Mouse (Mus musculus): Measurements from ENCODE around the gene Brd3os. TPM values are rescaled to one million over a fixed set of nuclear protein-coding genes. Genes with fewer than 3 reads are reported as not detected.

The Brd3os gene
- total and polyA plus RNA-seq, 2 experiments from 2014 or later = 30.9 to 39.7 TPM

DNA sequence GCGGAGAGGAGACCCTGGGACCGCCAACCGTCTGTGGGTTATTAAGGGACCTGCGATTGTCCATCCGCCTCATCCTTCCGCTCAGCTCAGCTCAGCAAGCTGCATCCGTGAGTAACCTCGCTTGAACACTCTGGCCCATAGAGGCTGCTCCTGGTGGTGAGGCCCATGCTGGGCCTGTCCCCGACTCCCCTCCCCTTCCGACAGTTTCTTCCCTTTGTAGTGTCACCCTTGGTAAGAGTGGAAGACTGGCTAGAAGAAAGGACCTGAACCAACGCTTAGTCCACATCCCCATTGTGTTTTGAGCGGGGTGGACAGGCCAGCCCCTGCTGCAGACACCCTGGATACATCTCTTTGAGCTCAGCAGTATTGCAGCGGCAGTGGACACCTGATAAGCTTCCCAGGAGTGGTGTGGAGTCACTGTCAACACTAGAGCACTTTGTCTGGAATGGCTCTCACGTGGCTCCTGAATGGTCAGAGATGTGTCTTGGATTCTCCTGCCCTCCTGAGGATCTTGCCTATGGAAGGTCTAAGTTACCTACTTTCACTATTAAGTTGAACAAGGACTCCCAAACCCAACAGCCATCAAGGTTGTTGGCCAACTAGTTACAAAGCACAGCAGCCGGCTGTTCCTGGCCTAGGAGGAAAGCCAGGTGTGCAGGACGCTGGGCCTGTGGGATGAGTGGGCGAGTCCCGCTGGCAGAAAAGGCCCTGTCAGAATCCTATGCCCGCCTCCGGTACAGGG lies 755 bp downstream of the Brd3os start:
- Histone ChIP-seq H3K4me3 (ENCODE audit: low read length) (peak overlapping the region; percentile 69), H3K27ac (peak overlapping the region; percentile 82), H3K36me3 (ENCODE audit: insufficient read depth, low read length) (peaks cover 15% of the 10 kb centered on the region), H3K9ac (replicated peaks; ENCODE audit: low read length) (peak overlapping the region; percentile 80), H3K9me3 (ENCODE audit: low read length) (no peaks in the 10 kb centered on the region), H3K4me2 (ENCODE audit: low read depth, low read length) (peak overlapping the region; percentile 81), H3K27me3 (ENCODE audit: insufficient read depth, low read length) (no peaks in the 10 kb centered on the region), H3K4me1 (ENCODE audit: insufficient read depth, low read length) (peaks cover 14% of the 10 kb centered on the region; the same call in 1 of the 2 replicates)
- TF ChIP-seq CTCF (IDR thresholded peaks at IDR 0.05; ENCODE audit: low read depth) = 0 out of 2 replicates have a peak, but pooled peaks have one; percentile 4
- WGBS = 32% methylated on average over 20 of the region's 20 CpGs
- peak; percentile 52 for ATAC-seq
- DNase-seq (ENCODE audit: low spot score) = no peak

DNA sequence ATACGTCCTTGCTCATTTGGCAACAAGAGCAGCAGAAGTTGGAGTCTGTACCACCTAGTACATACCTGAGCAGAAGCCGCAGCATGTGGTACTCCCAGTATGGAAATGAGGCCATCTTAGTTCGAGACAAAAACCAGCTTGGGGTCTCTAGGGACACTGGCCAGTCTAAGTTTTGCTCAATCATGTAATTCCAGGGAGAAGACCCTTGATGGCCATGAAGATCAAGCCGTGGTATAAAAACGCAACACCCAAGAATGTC lies 1.3 kb downstream of the Brd3os start:
- no peak overlapping the region for H3K27ac ChIP-seq
- H3K4me2 ChIP-seq (ENCODE audit: low read depth, low read length) = peak overlapping the region; percentile 81
- 0 out of 2 replicates have a peak overlapping the region, but pooled peaks have one; percentile 80 for H3K9ac ChIP-seq (replicated peaks; ENCODE audit: low read length)
- no peak for DNase-seq (ENCODE audit: low spot score)
- peaks cover 20% of the 10 kb centered on the region for H3K36me3 ChIP-seq (ENCODE audit: insufficient read depth, low read length)
- H3K9me3 ChIP-seq (ENCODE audit: low read length) = no peaks in the 10 kb centered on the region
- no peaks in the 10 kb centered on the region for H3K27me3 ChIP-seq (ENCODE audit: insufficient read depth, low read length)
- no peak for TF ChIP-seq CTCF (IDR thresholded peaks at IDR 0.05; ENCODE audit: low read depth)
- WGBS = 71% methylated on average over 5 of the region's 5 CpGs
- H3K4me1 ChIP-seq (ENCODE audit: insufficient read depth, low read length) = peaks cover 14% of the 10 kb centered on the region; the same call in 1 of the 2 replicates
- ATAC-seq = no peak
- H3K4me3 ChIP-seq (ENCODE audit: low read length) = peak overlapping the region; percentile 69

- ATAC-seq = no peak
- no peak for DNase-seq (ENCODE audit: low spot score)
- no peak overlapping the region for H3K9ac ChIP-seq (replicated peaks; ENCODE audit: low read length)
- H3K4me2 ChIP-seq (ENCODE audit: low read depth, low read length) = no peak overlapping the region
- H3K27ac ChIP-seq = no peak overlapping the region
- peaks cover 14% of the 10 kb centered on the region; the same call in 1 of the 2 replicates for H3K4me1 ChIP-seq (ENCODE audit: insufficient read depth, low read length)
- no peaks in the 10 kb centered on the region for H3K9me3 ChIP-seq (ENCODE audit: low read length)
- 89% methylated on average over 3 of the region's 3 CpGs for WGBS
- H3K27me3 ChIP-seq (ENCODE audit: insufficient read depth, low read length) = no peaks in the 10 kb centered on the region
- no peak for TF ChIP-seq CTCF (IDR thresholded peaks at IDR 0.05; ENCODE audit: low read depth)
- H3K4me3 ChIP-seq (ENCODE audit: low read length) = no peak overlapping the region
- peaks cover 44% of the 10 kb centered on the region for H3K36me3 ChIP-seq (ENCODE audit: insufficient read depth, low read length)
Observed at GRCm38 (mm10) chr2:27445910-27446309, 3.8 kb downstream of the Brd3os start.

GRCm38 (mm10) chr2:27446812-27447211 lies 4.7 kb downstream of the Brd3os start:
- Histone ChIP-seq H3K4me3 (ENCODE audit: low read length) (no peak overlapping the region), H3K36me3 (ENCODE audit: insufficient read depth, low read length) (peaks cover 50% of the 10 kb centered on the region), H3K27me3 (ENCODE audit: insufficient read depth, low read length) (no peaks in the 10 kb centered on the region), H3K9me3 (ENCODE audit: low read length) (no peaks in the 10 kb centered on the region), H3K4me1 (ENCODE audit: insufficient read depth, low read length) (peaks cover 14% of the 10 kb centered on the region; the same call in 1 of the 2 replicates), H3K9ac (replicated peaks; ENCODE audit: low read length) (no peak overlapping the region), H3K4me2 (ENCODE audit: low read depth, low read length) (no peak overlapping the region), H3K27ac (no peak overlapping the region)
- ATAC-seq (no peak), DNase-seq (ENCODE audit: low spot score) (no peak)
- 88% methylated on average over 8 of the region's 8 CpGs for WGBS
- TF ChIP-seq CTCF (IDR thresholded peaks at IDR 0.05; ENCODE audit: low read depth) = no peak

DNA sequence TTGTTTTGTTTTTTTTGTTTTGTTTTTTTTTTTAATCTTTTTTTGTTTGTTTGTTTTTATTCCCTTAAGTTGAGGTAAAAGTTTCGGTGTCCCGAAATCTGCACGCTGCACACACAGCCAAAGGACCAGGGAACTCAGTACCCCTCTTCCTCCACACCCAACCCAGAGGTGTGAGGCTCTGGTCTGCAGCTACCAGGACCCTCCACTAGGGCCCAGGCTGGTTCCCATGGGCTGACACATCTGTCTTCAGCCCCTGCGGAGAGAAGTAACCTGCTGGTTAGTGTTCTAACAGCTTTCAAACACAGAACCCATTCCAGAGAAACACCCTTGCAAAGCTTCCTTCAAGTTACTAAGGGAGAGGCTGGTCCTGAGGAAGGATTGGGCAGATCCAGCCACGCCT lies 5.7 kb downstream of the Brd3os start:
- Histone ChIP-seq H3K27me3 (ENCODE audit: insufficient read depth, low read length) (no peaks in the 10 kb centered on the region), H3K9me3 (ENCODE audit: low read length) (no peaks in the 10 kb centered on the region), H3K27ac (no peak overlapping the region), H3K36me3 (ENCODE audit: insufficient read depth, low read length) (peaks cover 59% of the 10 kb centered on the region), H3K4me2 (ENCODE audit: low read depth, low read length) (no peak overlapping the region), H3K4me3 (ENCODE audit: low read length) (no peak overlapping the region), H3K4me1 (ENCODE audit: insufficient read depth, low read length) (peaks cover 12% of the 10 kb centered on the region; the same call in 1 of the 2 replicates), H3K9ac (replicated peaks; ENCODE audit: low read length) (no peak overlapping the region)
- TF ChIP-seq CTCF (IDR thresholded peaks at IDR 0.05; ENCODE audit: low read depth) = peak; percentile 42; the same call in 1 of the 2 replicates
- WGBS = 84% methylated on average over 5 of the region's 5 CpGs
- DNase-seq (ENCODE audit: low spot score) (no peak), ATAC-seq (no peak)

DNA sequence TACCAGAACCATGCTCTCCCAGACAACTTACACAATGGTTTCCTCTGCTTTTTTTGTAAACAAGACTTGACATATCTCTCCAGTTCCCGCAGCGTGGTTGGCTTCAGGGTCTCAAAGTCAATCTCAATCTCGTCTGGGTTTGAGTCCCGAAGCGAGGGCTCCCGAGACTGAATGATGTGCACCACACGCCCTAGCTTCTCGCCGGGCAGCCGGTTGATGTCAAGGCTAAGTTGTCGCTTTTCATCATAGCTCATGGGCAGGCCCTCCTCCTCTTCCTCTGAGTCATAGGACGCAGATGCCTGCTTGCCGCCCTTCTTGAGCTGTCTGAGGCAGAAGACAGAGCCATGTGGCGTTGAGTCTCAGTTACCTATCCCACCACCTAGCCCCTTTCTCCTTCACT lies 8.1 kb downstream of the Brd3os start:
- peaks cover 76% of the 10 kb centered on the region for H3K36me3 ChIP-seq (ENCODE audit: insufficient read depth, low read length)
- no peaks in the 10 kb centered on the region for H3K4me1 ChIP-seq (ENCODE audit: insufficient read depth, low read length)
- H3K27me3 ChIP-seq (ENCODE audit: insufficient read depth, low read length) = no peaks in the 10 kb centered on the region
- no peak overlapping the region for H3K27ac ChIP-seq
- H3K9me3 ChIP-seq (ENCODE audit: low read length) = no peaks in the 10 kb centered on the region
- no peak for DNase-seq (ENCODE audit: low spot score)
- no peak overlapping the region for H3K4me3 ChIP-seq (ENCODE audit: low read length)
- no peak overlapping the region for H3K4me2 ChIP-seq (ENCODE audit: low read depth, low read length)
- no peak for TF ChIP-seq CTCF (IDR thresholded peaks at IDR 0.05; ENCODE audit: low read depth)
- no peak for ATAC-seq
- WGBS = 93% methylated on average over 14 of the region's 14 CpGs
- no peak overlapping the region for H3K9ac ChIP-seq (replicated peaks; ENCODE audit: low read length)

GRCm38 (mm10) chr2:27459735-27460134 lies 17.6 kb downstream of the Brd3os start:
- Histone ChIP-seq H3K9me3 (ENCODE audit: low read length) (no peaks in the 10 kb centered on the region), H3K9ac (replicated peaks; ENCODE audit: low read length) (no peak overlapping the region), H3K4me2 (ENCODE audit: low read depth, low read length) (no peak overlapping the region), H3K4me3 (ENCODE audit: low read length) (no peak overlapping the region), H3K36me3 (ENCODE audit: insufficient read depth, low read length) (peaks cover 83% of the 10 kb centered on the region), H3K27me3 (ENCODE audit: insufficient read depth, low read length) (no peaks in the 10 kb centered on the region), H3K27ac (no peak overlapping the region), H3K4me1 (ENCODE audit: insufficient read depth, low read length) (no peaks in the 10 kb centered on the region)
- no peak for TF ChIP-seq CTCF (IDR thresholded peaks at IDR 0.05; ENCODE audit: low read depth)
- ATAC-seq (no peak), DNase-seq (ENCODE audit: low spot score) (no peak)
- 80% methylated on average over 7 of the region's 7 CpGs for WGBS
